Mouse (Mus musculus) hindbrain, embryonic 13.5 days (tissue): ENCODE measurements around the gene Gorasp2. TPM values are rescaled to one million over a fixed set of nuclear protein-coding genes. Genes with fewer than 3 reads are reported as not detected.
A peak's percentile ranks its signal among the peaks of the same experiment; 100 is the strongest.

Source experiments
- ATAC-seq: fragments of 200-750 bp; cut with Nextera tagmentation; 2 replicates; pipeline ENCODE4 v1.8.0; 2017; ENCODE audit warnings: moderate TSS enrichment; ENCODE audit not compliant: low FRiP score
- H3K27ac ChIP-seq: fragments of 300-500 bp; sonication (generic); 2 replicates; pipeline ENCODE4 v1.5.1; 2015; ENCODE audit warnings: inconsistent platforms, mild to moderate bottlenecking, moderate library complexity
- H3K27me3 ChIP-seq: fragments of 300-500 bp; sonication (generic); 2 replicates; pipeline ENCODE4 v1.6.1; 2015; ENCODE audit warnings: mild to moderate bottlenecking, inconsistent platforms
- H3K36me3 ChIP-seq: fragments of 300-500 bp; sonication (generic); 2 replicates; pipeline ENCODE4 v1.6.1; 2015; ENCODE audit warnings: mild to moderate bottlenecking, inconsistent platforms
- H3K4me1 ChIP-seq: fragments of 300-500 bp; sonication (generic); replicated peaks from 2 replicates; pipeline ENCODE4 v1.6.1; 2015; ENCODE audit warnings: inconsistent platforms
- H3K4me2 ChIP-seq: fragments of 300-500 bp; sonication (generic); 2 replicates; pipeline ENCODE4 v1.6.1; 2015; ENCODE audit warnings: inconsistent platforms, mild to moderate bottlenecking, moderate library complexity
- H3K4me3 ChIP-seq: fragments of 300-500 bp; sonication (generic); 2 replicates; pipeline ENCODE4 v1.5.1; 2015; ENCODE audit warnings: mild to moderate bottlenecking, inconsistent platforms
- H3K9ac ChIP-seq: fragments of 300-500 bp; sonication (generic); 2 replicates; pipeline ENCODE4 v1.6.1; 2015; ENCODE audit warnings: mild to moderate bottlenecking, inconsistent platforms
- H3K9me3 ChIP-seq: fragments of 300-500 bp; sonication (generic); 2 replicates; pipeline ENCODE4 v1.6.1; 2016; ENCODE audit warnings: inconsistent platforms
- WGBS: fragments of 180-500 bp; shearing (Covaris S2); methylation state at CpG from one replicate; pipeline ENCODE4 v1.1.7; 2015; 5-methylcytosine and 5-hydroxymethylcytosine counted together
- polyA plus RNA-seq: library from polyadenylated mRNA; unstranded; fragments of >200 nt; fragmentation: Nextera tagmentation; extraction: Ambion mirVana; gene quantifications from 2 replicates; pipeline ENCODE4 v1.2.1, GENCODE M21; 2015

The Gorasp2 gene
- polyA plus RNA-seq, result 118 and 127 TPM in 2 replicates

- Histone ChIP-seq H3K9me3 (no peaks in the 10 kb centered on the region), H3K27me3 (no peaks in the 10 kb centered on the region), H3K4me2 (peak within 1 kb of the TSS; percentile 87), H3K4me3 (peak within 1 kb of the TSS; percentile 92), H3K9ac (peak within 1 kb of the TSS; percentile 95), H3K4me1 (peaks cover 23% of the 10 kb centered on the region), H3K36me3 (no peaks in the 10 kb centered on the region), H3K27ac (peak within 1 kb of the TSS; percentile 92)
- WGBS, result 2% methylated on average over 61 of the region's 64 CpGs
- ATAC-seq, result peak; percentile 97
These were observed at the start of gene Gorasp2 for GRCm38 (mm10) chr2:70660887-70661714. Gene Gorasp2 (plus strand): TSS chr2:70661576.

GRCm38 (mm10) chr2:70614745-70615351, 46.5 kb upstream of the Gorasp2 start:
- Histone ChIP-seq H3K9ac (no peak overlapping the region), H3K27ac (no peak overlapping the region), H3K36me3 (no peaks in the 10 kb centered on the region), H3K27me3 (no peaks in the 10 kb centered on the region), H3K4me3 (no peak overlapping the region), H3K4me2 (no peak overlapping the region), H3K4me1 (no peaks in the 10 kb centered on the region), H3K9me3 (no peaks in the 10 kb centered on the region)
- ATAC-seq, result no peak
- WGBS, result 81% methylated on average over 7 of the region's 7 CpGs

- H3K9me3 ChIP-seq, result no peaks in the 10 kb centered on the region
- whole genome bisulfite sequencing, result 78% methylated on average over 2 of the region's 2 CpGs
- no peaks in the 10 kb centered on the region for H3K27me3 ChIP-seq
- H3K4me1 ChIP-seq, result 0 out of 2 replicates have a peak, but pooled peaks cover 2% of the 10 kb centered on the region
- ATAC-seq, result no peak
- no peak overlapping the region for H3K27ac ChIP-seq
- H3K4me3 ChIP-seq, result no peak overlapping the region
- no peak overlapping the region for H3K4me2 ChIP-seq
- no peak overlapping the region for H3K9ac ChIP-seq
- no peaks in the 10 kb centered on the region for H3K36me3 ChIP-seq
These were observed 45.3 kb upstream of the Gorasp2 start for GRCm38 (mm10) chr2:70616076-70616475.

GRCm38 (mm10) chr2:70616617-70617016, 44.8 kb upstream of the Gorasp2 start:
- Histone ChIP-seq H3K27ac (no peak overlapping the region), H3K4me3 (no peak overlapping the region), H3K4me1 (0 out of 2 replicates have a peak, but pooled peaks cover 2% of the 10 kb centered on the region), H3K27me3 (no peaks in the 10 kb centered on the region), H3K36me3 (no peaks in the 10 kb centered on the region), H3K9me3 (no peaks in the 10 kb centered on the region), H3K9ac (no peak overlapping the region), H3K4me2 (no peak overlapping the region)
- WGBS, result 68% methylated on average over 3 of the region's 3 CpGs
- ATAC-seq, result no peak

- H3K4me2 ChIP-seq, result no peak overlapping the region
- H3K4me1 ChIP-seq, result 0 out of 2 replicates have a peak, but pooled peaks cover 2% of the 10 kb centered on the region
- no peak for ATAC-seq
- H3K36me3 ChIP-seq, result no peaks in the 10 kb centered on the region
- H3K9me3 ChIP-seq, result no peaks in the 10 kb centered on the region
- H3K27me3 ChIP-seq, result no peaks in the 10 kb centered on the region
- WGBS, result 84% methylated on average over 6 of the region's 6 CpGs
- no peak overlapping the region for H3K27ac ChIP-seq
- no peak overlapping the region for H3K9ac ChIP-seq
- H3K4me3 ChIP-seq, result no peak overlapping the region
These were observed 42.0 kb upstream of the Gorasp2 start for GRCm38 (mm10) chr2:70619232-70619835.

- no peak overlapping the region for H3K4me2 ChIP-seq
- ATAC-seq, result no peak
- no peak overlapping the region for H3K27ac ChIP-seq
- H3K27me3 ChIP-seq, result no peaks in the 10 kb centered on the region
- H3K36me3 ChIP-seq, result no peaks in the 10 kb centered on the region
- H3K4me1 ChIP-seq, result 0 out of 2 replicates have a peak, but pooled peaks cover 2% of the 10 kb centered on the region
- H3K9me3 ChIP-seq, result no peaks in the 10 kb centered on the region
- WGBS, result 18% methylated on average over 6 of the region's 6 CpGs
- no peak overlapping the region for H3K4me3 ChIP-seq
- no peak overlapping the region for H3K9ac ChIP-seq
These were observed 41.2 kb upstream of the Gorasp2 start for GRCm38 (mm10) chr2:70620225-70620624.

GRCm38 (mm10) chr2:70622244-70622643, 39.1 kb upstream of the Gorasp2 start:
- H3K27ac ChIP-seq, result no peak overlapping the region
- no peak overlapping the region for H3K4me2 ChIP-seq
- no peaks in the 10 kb centered on the region for H3K36me3 ChIP-seq
- H3K4me3 ChIP-seq, result no peak overlapping the region
- WGBS, result 62% methylated on average over 4 of the region's 4 CpGs
- ATAC-seq, result no peak
- H3K9ac ChIP-seq, result no peak overlapping the region
- no peaks in the 10 kb centered on the region for H3K9me3 ChIP-seq
- H3K27me3 ChIP-seq, result no peaks in the 10 kb centered on the region
- 0 out of 2 replicates have a peak, but pooled peaks cover 2% of the 10 kb centered on the region for H3K4me1 ChIP-seq

GRCm38 (mm10) chr2:70625761-70626160, 35.6 kb upstream of the Gorasp2 start:
- Histone ChIP-seq H3K27me3 (no peaks in the 10 kb centered on the region), H3K4me2 (no peak overlapping the region), H3K9me3 (no peaks in the 10 kb centered on the region), H3K27ac (no peak overlapping the region), H3K9ac (no peak overlapping the region), H3K4me1 (peaks cover 16% of the 10 kb centered on the region), H3K36me3 (no peaks in the 10 kb centered on the region), H3K4me3 (no peak overlapping the region)
- no peak for ATAC-seq
- 63% methylated on average over 7 of the region's 7 CpGs for WGBS

GRCm38 (mm10) chr2:70628397-70628796, 33.0 kb upstream of the Gorasp2 start:
- H3K9ac ChIP-seq, result no peak overlapping the region
- H3K27me3 ChIP-seq, result no peaks in the 10 kb centered on the region
- peaks cover 16% of the 10 kb centered on the region for H3K4me1 ChIP-seq
- no peak overlapping the region for H3K27ac ChIP-seq
- WGBS, result 95% methylated on average over 12 of the region's 12 CpGs
- no peak for ATAC-seq
- no peaks in the 10 kb centered on the region for H3K9me3 ChIP-seq
- H3K4me3 ChIP-seq, result no peak overlapping the region
- no peaks in the 10 kb centered on the region for H3K36me3 ChIP-seq
- no peak overlapping the region for H3K4me2 ChIP-seq

GRCm38 (mm10) chr2:70629339-70629761, 32.0 kb upstream of the Gorasp2 start:
- no peaks in the 10 kb centered on the region for H3K36me3 ChIP-seq
- peaks cover 16% of the 10 kb centered on the region for H3K4me1 ChIP-seq
- H3K9ac ChIP-seq, result peak overlapping the region; percentile 39; the same call in 1 of the 2 replicates
- H3K9me3 ChIP-seq, result no peaks in the 10 kb centered on the region
- H3K27ac ChIP-seq, result peak overlapping the region; percentile 60
- H3K4me3 ChIP-seq, result peak overlapping the region; percentile 21; the same call in 1 of the 2 replicates
- ATAC-seq, result peak; percentile 94
- 14% methylated on average over 10 of the region's 10 CpGs for WGBS
- H3K4me2 ChIP-seq, result peak overlapping the region; percentile 46
- no peaks in the 10 kb centered on the region for H3K27me3 ChIP-seq

GRCm38 (mm10) chr2:70629921-70630320, 31.5 kb upstream of the Gorasp2 start:
- no peak overlapping the region for H3K27ac ChIP-seq
- H3K4me3 ChIP-seq, result no peak overlapping the region
- H3K36me3 ChIP-seq, result no peaks in the 10 kb centered on the region
- no peak overlapping the region; the same call in 1 of the 2 replicates for H3K9ac ChIP-seq
- no peaks in the 10 kb centered on the region for H3K27me3 ChIP-seq
- peaks cover 16% of the 10 kb centered on the region for H3K4me1 ChIP-seq
- 0 out of 2 replicates have a peak, but pooled peaks have one; percentile 41 for ATAC-seq
- H3K4me2 ChIP-seq, result peak overlapping the region; percentile 46
- no peaks in the 10 kb centered on the region for H3K9me3 ChIP-seq
- 81% methylated on average over 3 of the region's 3 CpGs for WGBS

GRCm38 (mm10) chr2:70631321-70631720, 30.1 kb upstream of the Gorasp2 start:
- Histone ChIP-seq H3K27me3 (no peaks in the 10 kb centered on the region), H3K4me3 (no peak overlapping the region), H3K27ac (no peak overlapping the region), H3K4me1 (peaks cover 16% of the 10 kb centered on the region), H3K9me3 (0 out of 2 replicates have a peak, but pooled peaks cover 2% of the 10 kb centered on the region), H3K4me2 (no peak overlapping the region), H3K9ac (no peak overlapping the region), H3K36me3 (no peaks in the 10 kb centered on the region)
- 76% methylated on average over 1 of the region's 1 CpGs for WGBS
- no peak for ATAC-seq
